Comparison of ENCODE assay signal across 29 mouse cellular contexts in genomic region chr5:92468234-92468633, GRCm38 (mm10). TPM values are rescaled to one million over a fixed set of nuclear protein-coding genes. Genes with fewer than 3 reads are reported as not detected.
A peak's percentile ranks its signal among the peaks of the same experiment; 100 is the strongest.
DNase-seq lines count a peak whose midpoint lies in the region; ATAC-seq and TF ChIP-seq lines count a peak whose summit lies in the region.
"Had no signal": no experiment of that assay in that cellular context is flagged by ENCODE, and none has a peak within 500 bp of the region (broad histone marks: within the 10 kb centered on the region; RNA-seq: fewer than 3 reads in every experiment).

No protein-coding gene starts in this region.

- no peak for ATAC-seq in lung, embryonic 14.5 days (ENCODE audit: insufficient read depth)
- ATAC-seq: forebrain, embryonic 15.5 days; hindbrain, postnatal 0 days; intestine, embryonic 15.5 days had no signal

- 82% methylated on average over 6 of the region's 6 CpGs for WGBS in lung, embryonic 14.5 days
- WGBS in hindbrain, embryonic 10.5 days: 93% methylated on average over 6 of the region's 6 CpGs

- DNase-seq in gastrocnemius, adult 2 months: no peak
- no peak for DNase-seq in gastrocnemius, postnatal 36 days
- DNase-seq in lung, embryonic 14.5 days: peak; percentile 38
- DNase-seq in lung, postnatal 36 days: no peak
- peak; percentile 47 for DNase-seq in MEL (ENCODE audit: low read depth, low spot score)
- no peak for DNase-seq in cerebellum, adult 9-11 months
- no peak for DNase-seq in hindbrain, embryonic 10.5 days (ENCODE audit: low spot score)
- DNase-seq: adrenal gland, adult 8-10 months; cerebellum, adult 8-10 months; cerebellum, postnatal 36 days; heart, postnatal 14 days; kidney, adult 8-10 months; kidney, postnatal 10 days; layer of hippocampus, postnatal 36 days; right cerebral cortex, postnatal 4 days; thymus, postnatal 4 days had no signal

- no peaks in the 10 kb centered on the region for H3K27me3 ChIP-seq in lung, embryonic 14.5 days (ENCODE audit: insufficient read depth, low read length)
- H3K27me3 ChIP-seq in MEL (ENCODE audit: control insufficient read depth in 1 of 2, insufficient read depth in 2 of 2, low read length in 2 of 2): no peaks in the 10 kb centered on the region
- H3K27me3 ChIP-seq in hindbrain, embryonic 10.5 days (ENCODE audit: insufficient read depth, poor library complexity, severe bottlenecking): no peaks in the 10 kb centered on the region
- H3K27me3 ChIP-seq: forebrain, embryonic 15.5 days; hindbrain, embryonic 12.5 days; intestine, embryonic 15.5 days; limb, embryonic 15.5 days; lung, embryonic 15.5 days; midbrain, embryonic 12.5 days; neural tube, embryonic 12.5 days had no signal

- H3K4me3 ChIP-seq in gastrocnemius, adult 2 months: no peak overlapping the region
- H3K4me3 ChIP-seq in lung, embryonic 14.5 days (ENCODE audit: low read depth, low read length): no peak overlapping the region
- H3K4me3 ChIP-seq in MEL (ENCODE audit: control insufficient read depth in 1 of 2, insufficient read depth in 1 of 2, low read depth in 2 of 2, low read length in 2 of 2): no peak overlapping the region
- no peak overlapping the region for H3K4me3 ChIP-seq in embryonic fibroblast, embryonic 13.5 days (ENCODE audit: insufficient read depth, low read length)
- no peak overlapping the region for H3K4me3 ChIP-seq in hindbrain, embryonic 10.5 days
- H3K4me3 ChIP-seq: forebrain, embryonic 15.5 days; heart, embryonic 10.5 days; hindbrain, embryonic 12.5 days; intestine, embryonic 15.5 days; limb, embryonic 10.5 days; limb, embryonic 15.5 days; lung, embryonic 15.5 days; midbrain, embryonic 12.5 days; myocyte; neural tube, embryonic 12.5 days had no signal

- TF ChIP-seq POLR2A in MEL (IDR thresholded peaks at IDR 0.05; ENCODE audit: control insufficient read depth in 1 of 2, insufficient read depth in 1 of 2, low read depth in 1 of 2, low read length in 2 of 2, poor library complexity in 1 of 2): no peak
- no peak for TF ChIP-seq POLR2A in embryonic fibroblast, embryonic 13.5 days (IDR thresholded peaks at IDR 0.05; ENCODE audit: low read depth, low read length)

- H3K4me1 ChIP-seq in lung, embryonic 14.5 days (ENCODE audit: insufficient read depth): peaks cover 3% of the 10 kb centered on the region; the same call in 1 of the 2 replicates
- peaks cover 17 to 18% of the 10 kb centered on the region in 2 experiments for H3K4me1 ChIP-seq in MEL (ENCODE audit: control insufficient read depth in 1 of 2, insufficient read depth in 2 of 2, low read length in 2 of 2)
- peaks cover 16% of the 10 kb centered on the region for H3K4me1 ChIP-seq in embryonic fibroblast, embryonic 13.5 days (ENCODE audit: control insufficient read depth, insufficient read depth, low read length)
- H3K4me1 ChIP-seq in hindbrain, embryonic 10.5 days (replicated peaks): no peaks in the 10 kb centered on the region
- H3K4me1 ChIP-seq: forebrain, embryonic 15.5 days; hindbrain, embryonic 12.5 days; limb, embryonic 10.5 days; midbrain, embryonic 12.5 days; neural tube, embryonic 12.5 days had no signal

- H3K36me3 ChIP-seq in lung, embryonic 14.5 days (ENCODE audit: insufficient read depth): no peaks in the 10 kb centered on the region
- peaks cover 0 to 10% of the 10 kb centered on the region in 2 experiments; a peak in 3 of 4 replicates for H3K36me3 ChIP-seq in MEL (ENCODE audit: control insufficient read depth in 1 of 2, insufficient read depth in 2 of 2, low read length in 2 of 2)
- H3K36me3 ChIP-seq in hindbrain, embryonic 10.5 days: peaks cover 17% of the 10 kb centered on the region
- H3K36me3 ChIP-seq: forebrain, embryonic 15.5 days; intestine, embryonic 15.5 days; limb, embryonic 10.5 days; limb, embryonic 15.5 days; lung, embryonic 15.5 days; midbrain, embryonic 12.5 days; neural tube, embryonic 12.5 days had no signal

- TF ChIP-seq CTCF in gastrocnemius, adult 2 months (IDR thresholded peaks at IDR 0.05): no peak
- TF ChIP-seq CTCF in lung, embryonic 14.5 days (IDR thresholded peaks at IDR 0.05; ENCODE audit: low read depth): no peak
- no peak for TF ChIP-seq CTCF in MEL (IDR thresholded peaks at IDR 0.05 in 2 of 3, conservative IDR thresholded peaks at IDR 0.05 in 1 of 3; ENCODE audit: control insufficient read depth in 1 of 3, insufficient read depth in 1 of 3, low read depth in 2 of 3, low read length in 3 of 3, poor library complexity in 1 of 3, severe bottlenecking in 1 of 3)
- TF ChIP-seq CTCF in embryonic fibroblast, embryonic 13.5 days (IDR thresholded peaks at IDR 0.05; ENCODE audit: borderline replicate concordance, insufficient read depth, low read length): no peak

- TF ChIP-seq RAD21 in MEL (IDR thresholded peaks at IDR 0.05; ENCODE audit: low read depth, low read length): no peak

- H3K79me2 ChIP-seq in MEL (ENCODE audit: control insufficient read depth, insufficient read depth, low read length, poor library complexity): no peaks in the 10 kb centered on the region

- TF ChIP-seq EP300 in MEL (IDR thresholded peaks at IDR 0.05; ENCODE audit: low read depth in 1 of 2, low read length in 2 of 2): no peak

- H3K9me3 ChIP-seq in lung, embryonic 14.5 days (ENCODE audit: low read depth, low read length): no peaks in the 10 kb centered on the region
- H3K9me3 ChIP-seq in MEL (replicated peaks; ENCODE audit: insufficient read depth, low read length): no peaks in the 10 kb centered on the region
- no peaks in the 10 kb centered on the region for H3K9me3 ChIP-seq in hindbrain, embryonic 10.5 days
- H3K9me3 ChIP-seq: forebrain, embryonic 15.5 days; heart, embryonic 10.5 days; hindbrain, embryonic 12.5 days; intestine, embryonic 15.5 days; limb, embryonic 10.5 days; limb, embryonic 15.5 days; lung, embryonic 15.5 days; midbrain, embryonic 12.5 days; neural tube, embryonic 12.5 days had no signal

- H3K27ac ChIP-seq in gastrocnemius, adult 2 months: peak overlapping the region; percentile 32; the same call in 1 of the 2 replicates
- H3K27ac ChIP-seq in lung, embryonic 14.5 days (ENCODE audit: low read depth): no peak overlapping the region
- H3K27ac ChIP-seq in MEL (ENCODE audit: control insufficient read depth, low read depth, low read length): no peak overlapping the region
- peak overlapping the region; percentile 61; the same call in 1 of the 2 replicates for H3K27ac ChIP-seq in embryonic fibroblast, embryonic 13.5 days (ENCODE audit: insufficient read depth, low read length)
- H3K27ac ChIP-seq in hindbrain, embryonic 10.5 days: no peak overlapping the region
- H3K27ac ChIP-seq: forebrain, embryonic 15.5 days; heart, embryonic 10.5 days; hindbrain, embryonic 12.5 days; hindbrain, postnatal 0 days; intestine, embryonic 15.5 days; limb, embryonic 10.5 days; liver, embryonic 14.5 days; midbrain, embryonic 12.5 days; neural tube, embryonic 12.5 days had no signal

- intact Hi-C loops in gastrocnemius, adult 2 months (cut with DNase I): loop anchor here (1.0 kb wide), 1 partner anchor 34 kb away; no protein-coding TSS in a partner anchor
- intact Hi-C loops in gastrocnemius, postnatal 36 days (cut with DNase I): no loop called here

- H3K9ac ChIP-seq in lung, embryonic 14.5 days: no peak overlapping the region
- no peak overlapping the region for H3K9ac ChIP-seq in MEL (ENCODE audit: control insufficient read depth, low read depth, low read length, poor library complexity, severe bottlenecking)
- H3K9ac ChIP-seq: forebrain, embryonic 15.5 days; hindbrain, embryonic 12.5 days; intestine, embryonic 15.5 days; limb, embryonic 15.5 days; liver, embryonic 14.5 days; lung, embryonic 15.5 days; midbrain, embryonic 12.5 days; neural tube, embryonic 12.5 days had no signal

- no peak overlapping the region for H3K4me2 ChIP-seq in lung, embryonic 14.5 days
- H3K4me2 ChIP-seq: forebrain, embryonic 15.5 days; hindbrain, embryonic 12.5 days; intestine, embryonic 15.5 days; limb, embryonic 15.5 days; lung, embryonic 15.5 days; midbrain, embryonic 12.5 days; neural tube, embryonic 12.5 days had no signal

TF ChIP-seq in MEL, 35 proteins besides CTCF, POLR2A, EP300 and RAD21 (continues in another document):
- TF ChIP-seq GATA1 (IDR thresholded peaks at IDR 0.05; ENCODE audit: low read depth, low read length) (no peak), ETS1 (IDR thresholded peaks at IDR 0.05; ENCODE audit: low read depth, low read length) (0 out of 2 replicates have a peak, but pooled peaks have one; percentile 13), MXI1 (IDR thresholded peaks at IDR 0.05; ENCODE audit: low read depth, low read length) (peak; percentile 25; the same call in 1 of the 2 replicates), TCF12 (IDR thresholded peaks at IDR 0.05; ENCODE audit: low read depth, low read length) (no peak), CHD1 (IDR thresholded peaks at IDR 0.05; ENCODE audit: low read depth, low read length) (no peak), GABPA (IDR thresholded peaks at IDR 0.05; ENCODE audit: low read depth, low read length) (no peak), POLR2AphosphoS2 (IDR thresholded peaks at IDR 0.05; ENCODE audit: low read length) (no peak), MAFK (IDR thresholded peaks at IDR 0.05; ENCODE audit: borderline replicate concordance, low read depth, low read length) (no peak), NELFE (IDR thresholded peaks at IDR 0.05; ENCODE audit: low read depth, low read length) (no peak), MAZ (IDR thresholded peaks at IDR 0.05; ENCODE audit: low read depth, low read length) (no peak), MYC (IDR thresholded peaks at IDR 0.05; ENCODE audit: low read depth, low read length) (no peak)

RNA-seq across cellular contexts. Expression of gene Nup54, which starts 33.2 kb away (rescaled TPM):
- total RNA-seq in gastrocnemius, adult 2 months (2021): 10 to 100 TPM in 1 of 2 experiments, 1 to 10 TPM in 1; 8.9 to 12.5 TPM
- 1 to 10 TPM; 8.1 to 8.2 TPM for total RNA-seq in gastrocnemius, postnatal 36 days (2021)
- 57.8 and 61.9 TPM in 2 replicates for polyA plus RNA-seq in lung, embryonic 14.5 days (2014; fragmentation: Nextera tagmentation; extraction: Ambion mirVana)
- 60.4 and 67.5 TPM in 2 replicates for total RNA-seq in MEL (2012; rRNA removed)
- polyA plus RNA-seq in MEL (2012; ENCODE audit: insufficient read depth in 1 of 2, insufficient read length in 2 of 2, low read depth in 1 of 2, low replicate concordance in 2 of 2, missing spikeins in 1 of 2): 100 to 1,000 TPM in 1 of 2 experiments, not detected in 1; 106 TPM
- polyA plus RNA-seq in embryonic fibroblast, embryonic 13.5 days (2011; ENCODE audit: insufficient read length, low read depth, missing spikeins): 31.6 and 44.3 TPM in 2 replicates
- polyA plus RNA-seq in hindbrain, embryonic 10.5 days (2016; fragmentation: Nextera tagmentation; extraction: Ambion mirVana): 52.7 and 65.8 TPM in 2 replicates

RNA-seq across cellular contexts. Expression of gene Scarb2, which starts 38.4 kb away (rescaled TPM):
- 10 to 100 TPM; 61.7 to 78.6 TPM for total RNA-seq in gastrocnemius, adult 2 months (2021)
- 10 to 100 TPM; 69.8 to 76.7 TPM for total RNA-seq in gastrocnemius, postnatal 36 days (2021)
- 9.5 and 10.7 TPM in 2 replicates for polyA plus RNA-seq in lung, embryonic 14.5 days (2014; fragmentation: Nextera tagmentation; extraction: Ambion mirVana)
- total RNA-seq in MEL (2012; rRNA removed): 14.7 and 16.5 TPM in 2 replicates
- 10 to 100 TPM in 1 of 2 experiments, not detected in 1; 13.6 TPM for polyA plus RNA-seq in MEL (2012; ENCODE audit: insufficient read depth in 1 of 2, insufficient read length in 2 of 2, low read depth in 1 of 2, low replicate concordance in 2 of 2, missing spikeins in 1 of 2)
- 67.1 and 79.3 TPM in 2 replicates for polyA plus RNA-seq in embryonic fibroblast, embryonic 13.5 days (2011; ENCODE audit: insufficient read length, low read depth, missing spikeins)
- 9.2 and 11.8 TPM in 2 replicates for polyA plus RNA-seq in hindbrain, embryonic 10.5 days (2016; fragmentation: Nextera tagmentation; extraction: Ambion mirVana)

Comparison
In these comparisons a context has a peak if more than half of its experiments do, and no peak if none do; other contexts are left out.
1. DNase-seq: peak in lung, embryonic 14.5 days (single experiment) and MEL (single experiment); none in gastrocnemius, adult 2 months (single experiment), gastrocnemius, postnatal 36 days (0 of 2), lung, postnatal 36 days (single experiment), cerebellum, adult 9-11 months (single experiment) and hindbrain, embryonic 10.5 days (single experiment).
2. H3K27ac ChIP-seq: peak in gastrocnemius, adult 2 months (single experiment) and embryonic fibroblast, embryonic 13.5 days (single experiment); none in lung, embryonic 14.5 days (single experiment), MEL (single experiment) and hindbrain, embryonic 10.5 days (single experiment).